Mouse (Mus musculus) layer of hippocampus, postnatal 10 days (tissue): Measurements from ENCODE around the gene Ddah1. TPM values are rescaled to one million over a fixed set of nuclear protein-coding genes. Genes with fewer than 3 reads are reported as not detected.

Experiments used
- DNase-seq, 2 experiments: peaks; one replicate each; pipeline ENCODE4 v3.0.0; 2021; ENCODE audit warnings: low spot score in 2 of 2
- total RNA-seq, 2 experiments: library from RNA; stranded (reverse); gene quantifications; 2 replicates each; pipeline ENCODE4 v1.2.3; 2021

Ddah1 gene
- total RNA-seq, 2 experiments from 2014 or later, result 83.9 to 84.1 TPM

DNA sequence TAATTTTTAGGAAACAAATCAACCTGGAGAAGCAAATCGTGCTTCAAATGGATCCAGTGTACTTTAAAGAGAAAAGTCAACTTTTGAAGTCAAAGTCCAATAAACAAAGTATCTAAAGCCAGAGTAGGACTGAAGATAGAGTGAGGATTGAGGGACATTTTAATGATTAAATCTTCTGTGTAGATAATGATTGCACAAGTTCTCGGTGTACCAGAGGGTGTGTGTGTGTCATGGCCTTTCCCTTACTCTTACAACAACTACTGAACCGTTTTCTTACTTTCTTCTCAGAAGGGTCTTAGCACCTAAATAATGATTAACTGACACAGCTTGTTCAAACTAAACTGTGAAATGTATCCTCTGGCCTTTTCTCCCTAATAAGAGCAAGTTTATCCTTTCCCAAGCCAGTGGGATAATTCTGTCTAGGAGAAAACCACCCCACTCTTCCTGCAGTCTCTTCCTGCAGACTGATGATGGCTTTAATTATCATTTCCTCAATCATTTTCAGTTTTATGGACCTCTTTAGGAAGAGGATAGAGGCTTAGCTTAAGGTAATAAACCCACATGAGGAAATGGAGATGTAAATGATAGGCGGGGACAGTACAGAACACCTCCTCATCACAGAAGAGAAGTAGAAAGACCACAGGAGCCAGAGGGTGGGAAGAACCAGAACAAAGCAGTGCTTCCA is 4.6 kb downstream of the Ddah1 start:
- no peak for DNase-seq

DNA sequence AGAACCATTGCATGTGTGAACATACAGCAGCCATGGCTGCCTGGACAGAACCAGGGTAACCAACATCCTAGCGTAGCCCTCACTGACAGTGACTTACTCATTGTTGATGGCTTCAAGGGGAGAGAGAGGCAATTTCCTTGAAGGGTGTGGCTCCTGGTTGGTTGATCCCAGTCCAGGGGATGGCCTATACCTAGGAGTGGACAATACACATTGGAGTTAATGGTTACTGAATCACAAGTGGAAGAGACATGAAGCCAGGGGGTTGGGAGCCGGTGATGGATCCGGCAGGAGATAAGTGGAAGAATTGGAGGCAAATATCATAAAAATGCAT is 5.1 kb downstream of the Ddah1 start:
- DNase-seq, result no peak

DNA sequence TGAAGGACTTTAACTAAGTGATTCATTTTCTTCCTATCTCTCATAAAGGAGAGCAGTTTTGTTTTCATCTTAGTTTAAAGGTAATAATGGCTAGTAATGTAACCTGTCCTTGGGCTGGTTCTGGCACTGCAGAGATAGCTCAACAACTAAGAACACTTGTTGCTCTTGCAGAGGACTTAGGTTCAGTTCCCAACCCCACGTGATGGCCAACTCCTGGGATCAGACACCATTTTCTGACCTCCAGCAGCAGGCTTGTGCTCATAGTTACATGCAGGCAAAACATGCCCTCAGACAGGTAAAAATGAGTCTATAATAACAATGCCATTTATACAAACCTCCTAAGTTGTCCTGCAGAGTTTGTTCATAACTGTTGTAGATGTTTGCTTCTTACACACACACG is 5.9 kb downstream of the Ddah1 start:
- DNase-seq, result no peak

GRCm38 (mm10) chr3:145768439-145768838 is 10.0 kb downstream of the Ddah1 start:
- DNase-seq, result no peak

DNA sequence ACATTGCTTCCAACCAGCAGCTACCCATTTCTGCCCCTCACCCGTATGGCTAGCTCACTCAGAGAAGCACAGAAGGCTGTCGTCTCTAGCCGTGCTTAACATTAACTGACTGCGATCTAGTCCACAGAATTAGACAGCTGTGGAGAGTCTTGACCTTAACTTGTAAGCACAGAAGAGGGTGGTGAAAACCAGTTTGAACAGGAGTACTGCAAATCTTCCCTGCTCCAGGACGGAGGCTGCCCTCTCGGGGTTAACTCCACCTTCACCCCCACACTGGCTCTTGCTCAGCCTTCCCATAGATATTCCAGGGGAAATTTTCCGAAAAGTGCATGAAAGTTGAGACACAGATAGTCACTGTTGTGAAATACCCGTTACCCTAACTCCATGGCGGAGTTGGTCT is 14.9 kb downstream of the Ddah1 start:
- DNase-seq, result no peak

DNA sequence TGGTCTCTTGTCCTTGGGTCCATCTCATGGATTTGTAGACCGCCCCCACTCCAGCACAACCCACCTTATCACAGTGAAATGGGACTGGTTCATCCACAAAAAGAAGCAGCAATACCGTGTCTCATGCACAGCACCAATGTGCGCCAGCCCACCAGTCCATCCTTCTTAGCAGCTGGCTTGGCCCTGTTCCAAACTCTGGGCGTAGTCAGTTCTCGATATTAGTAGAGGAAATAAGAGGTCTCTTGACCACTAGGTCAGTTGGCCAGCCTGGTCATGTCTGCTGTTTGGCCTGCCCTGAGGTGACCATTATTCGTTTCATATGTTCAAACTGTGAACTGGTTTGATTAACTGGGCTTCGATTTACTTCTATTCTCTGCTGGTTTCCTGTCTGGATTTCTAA is 15.9 kb downstream of the Ddah1 start:
- DNase-seq, result no peak

DNA sequence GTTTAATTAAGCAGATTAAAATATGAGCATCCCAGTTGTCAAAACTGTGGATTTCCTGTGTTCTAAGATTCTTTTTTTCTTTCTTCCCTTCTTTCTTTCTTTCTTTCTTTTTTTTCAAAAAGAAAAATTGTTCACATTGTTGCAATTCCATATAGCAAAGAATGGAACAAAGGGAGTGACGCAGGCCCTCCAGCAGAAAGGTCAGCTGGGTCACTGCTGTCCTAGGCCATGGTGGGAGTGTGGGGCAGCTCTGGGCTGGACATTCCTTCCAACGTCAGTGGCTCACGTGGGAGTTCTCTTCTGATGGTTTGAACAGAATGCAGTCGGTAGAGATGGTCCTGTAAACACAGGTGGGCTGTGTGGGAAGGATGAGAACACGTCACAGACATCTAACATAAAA is 16.8 kb downstream of the Ddah1 start:
- DNase-seq, result no peak

DNA sequence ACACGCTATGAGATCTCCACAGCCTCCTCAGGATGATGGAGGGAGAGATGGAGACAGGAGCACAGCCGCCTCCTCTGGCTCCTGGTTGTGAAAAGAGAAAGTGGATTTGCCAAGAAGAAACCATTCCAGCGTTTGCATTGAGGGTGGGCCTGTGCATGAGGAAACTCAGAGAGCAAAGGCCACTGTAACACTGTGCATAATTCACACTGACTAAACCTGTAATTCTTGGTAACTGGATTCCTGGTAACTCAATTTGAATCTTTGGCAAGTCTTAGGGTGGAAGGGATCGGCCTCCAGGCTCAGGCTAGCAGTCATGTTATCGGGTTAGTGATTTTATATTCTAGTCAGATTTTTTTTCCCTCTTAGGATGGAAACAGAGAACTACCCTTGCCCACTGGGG is 17.4 kb downstream of the Ddah1 start:
- no peak for DNase-seq

- DNase-seq, result no peak
These were observed 18.5 kb downstream of the Ddah1 start for GRCm38 (mm10) chr3:145777006-145777405.

DNA sequence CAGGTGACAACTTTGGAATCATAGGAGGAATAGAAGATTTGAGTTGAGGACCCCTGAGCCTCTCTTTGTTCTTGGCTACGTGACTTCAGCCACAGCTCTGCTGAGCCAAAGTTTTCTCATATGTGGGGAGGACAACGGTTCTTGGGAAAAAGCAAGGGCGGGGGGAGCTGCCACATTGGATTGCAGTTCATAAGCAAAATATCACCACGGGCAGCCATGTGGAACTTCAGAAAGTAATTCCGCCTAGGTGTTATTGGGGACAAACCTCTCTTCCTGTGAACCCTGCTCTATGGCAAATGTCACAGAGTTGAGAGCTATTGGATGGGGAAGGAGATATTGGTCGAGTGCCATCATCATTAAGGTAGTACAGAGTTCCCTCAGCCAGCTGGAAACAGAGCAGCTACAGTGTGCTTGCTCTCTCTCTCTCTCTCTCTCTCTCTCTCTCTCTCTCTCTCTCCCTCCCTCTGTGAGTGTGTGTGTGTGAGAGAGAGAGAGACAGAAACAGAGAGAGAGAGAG is 20.0 kb downstream of the Ddah1 start:
- DNase-seq, result no peak

DNA sequence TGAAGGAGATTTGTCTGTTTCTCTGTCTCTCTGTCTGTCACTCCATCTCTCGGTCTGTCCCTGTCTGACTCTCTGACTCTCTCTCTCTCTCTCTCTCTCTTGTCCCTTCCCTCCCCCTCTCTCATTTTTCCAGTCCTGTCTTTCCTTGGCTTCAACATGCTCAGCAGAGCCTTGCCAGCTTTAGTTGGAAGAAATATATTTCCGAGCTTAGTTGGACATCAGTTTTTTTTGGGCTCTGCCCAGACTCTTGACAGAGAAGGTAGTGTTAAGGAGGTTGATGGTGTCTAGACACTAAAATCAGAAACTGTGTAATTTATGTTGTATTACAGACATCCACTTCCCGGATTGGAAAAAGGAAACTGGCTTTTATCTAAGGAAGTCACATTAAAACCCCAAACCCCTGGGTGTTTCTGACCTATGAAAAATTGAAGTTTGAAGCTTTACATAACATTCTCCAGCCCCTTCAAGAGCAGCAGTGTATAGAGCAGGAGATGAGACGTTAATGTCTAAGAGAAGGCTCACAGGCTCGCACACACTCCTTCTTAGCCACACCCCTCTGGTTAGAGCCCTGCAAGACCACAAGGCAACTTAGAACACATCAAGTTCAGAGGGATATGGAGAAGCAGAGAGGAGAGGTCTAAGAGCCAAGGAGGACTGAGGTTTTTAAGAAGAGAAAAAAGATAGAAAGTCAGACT is 21.0 kb downstream of the Ddah1 start:
- no peak for DNase-seq

GRCm38 (mm10) chr3:145780784-145781442 is 22.4 kb downstream of the Ddah1 start:
- no peak for DNase-seq

DNA sequence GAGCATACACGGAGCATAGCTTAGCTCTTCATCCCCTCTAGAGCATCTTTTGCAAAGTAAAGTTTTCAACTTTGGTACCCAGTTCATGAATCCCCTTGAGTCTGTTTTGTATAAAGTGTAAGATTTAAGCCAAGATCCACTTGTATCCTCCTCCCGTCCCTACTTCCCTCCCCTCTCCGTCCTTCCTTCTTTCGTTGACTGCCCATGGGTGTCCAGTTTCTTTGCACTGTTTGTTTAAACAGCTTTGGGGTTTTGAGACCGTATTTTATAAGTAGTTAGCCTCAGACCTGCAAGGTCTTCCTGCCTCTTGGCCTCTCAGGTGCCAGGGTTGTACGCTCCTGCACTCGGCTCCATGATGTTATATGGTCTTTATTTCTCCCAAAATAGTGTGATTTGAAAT is 26.8 kb downstream of the Ddah1 start:
- no peak for DNase-seq

DNA sequence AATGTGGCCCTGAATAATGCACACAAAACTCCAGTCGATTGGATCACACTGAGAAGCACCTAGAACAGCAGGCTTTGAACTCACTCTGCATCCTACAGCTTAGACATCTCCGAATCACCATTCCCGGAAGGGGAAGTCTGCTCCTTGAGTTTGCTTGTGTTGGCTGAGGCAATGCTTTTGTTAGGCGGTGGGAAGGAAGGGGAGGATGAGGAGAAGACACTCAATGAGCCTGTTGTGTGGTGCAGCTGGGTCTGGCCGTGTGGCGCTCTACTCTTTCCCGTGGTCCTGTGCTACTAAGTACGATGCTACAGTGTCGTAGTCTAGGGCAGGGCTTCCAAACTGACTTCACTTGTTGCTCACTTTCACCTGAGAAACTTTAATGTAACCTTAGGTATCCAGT is 28.8 kb downstream of the Ddah1 start:
- no peak for DNase-seq

DNA sequence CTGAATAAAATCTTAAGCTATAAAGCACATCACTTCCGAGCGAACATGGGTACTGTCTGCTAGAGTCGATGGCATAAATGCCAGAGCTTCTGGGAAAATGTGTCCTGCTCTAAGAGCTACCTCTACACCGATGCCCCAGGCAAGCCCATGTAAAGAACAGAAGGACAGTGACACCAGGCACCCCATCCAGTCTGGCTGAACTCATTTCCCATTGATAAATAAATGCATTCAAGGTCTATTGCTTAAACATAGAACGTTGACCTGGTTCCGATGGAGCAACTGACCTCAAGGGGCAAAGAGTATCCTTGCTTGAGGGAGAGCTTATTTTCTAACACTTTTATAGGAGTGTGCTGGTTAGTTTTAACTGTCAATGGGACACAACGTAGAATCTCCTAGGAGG is 30.6 kb downstream of the Ddah1 start:
- no peak for DNase-seq

- DNase-seq, result no peak
These were observed 31.8 kb downstream of the Ddah1 start for GRCm38 (mm10) chr3:145790233-145790632.

DNA sequence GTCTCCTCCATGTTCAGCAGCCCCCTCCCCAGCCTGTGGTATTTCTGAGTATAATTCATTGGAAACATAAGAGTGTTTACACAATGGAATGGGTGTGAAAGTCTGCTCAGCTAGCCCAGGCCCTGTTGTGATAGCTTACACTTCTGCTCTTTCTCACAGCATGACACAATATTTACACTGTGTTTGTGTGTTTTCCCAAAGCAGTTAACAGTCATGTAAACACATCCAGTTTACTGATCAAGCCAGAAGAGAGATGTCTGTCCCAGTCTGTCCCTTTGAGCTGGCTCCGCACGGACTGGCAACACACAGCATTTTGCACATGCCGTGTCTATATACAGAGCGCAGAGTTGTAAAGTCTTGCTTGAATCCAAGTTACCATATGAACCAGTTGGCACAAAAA is 32.2 kb downstream of the Ddah1 start:
- DNase-seq, result no peak

DNA sequence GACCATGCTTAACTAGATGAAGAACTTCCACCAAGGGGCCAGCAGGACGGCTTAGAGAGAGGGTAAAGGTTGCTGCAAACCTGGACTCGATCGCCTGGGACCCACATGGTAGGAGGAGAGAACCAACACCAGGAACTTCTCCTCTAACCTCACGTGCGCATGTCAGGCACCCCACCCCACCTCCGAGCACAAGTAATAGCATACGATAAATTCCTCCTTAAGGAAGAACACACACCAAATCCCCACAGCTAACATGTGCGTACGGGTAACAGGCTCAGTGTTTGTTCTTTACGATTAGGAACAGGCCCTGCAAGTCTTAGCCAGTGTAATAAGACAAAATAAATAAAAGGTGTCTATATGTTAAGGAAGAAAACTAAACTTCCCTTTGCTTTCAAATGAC is 35.9 kb downstream of the Ddah1 start:
- no peak for DNase-seq

- DNase-seq, result no peak
These were observed 37.4 kb downstream of the Ddah1 start for GRCm38 (mm10) chr3:145795896-145796295.

GRCm38 (mm10) chr3:145798042-145798441 is 39.6 kb downstream of the Ddah1 start:
- DNase-seq, result no peak

DNA sequence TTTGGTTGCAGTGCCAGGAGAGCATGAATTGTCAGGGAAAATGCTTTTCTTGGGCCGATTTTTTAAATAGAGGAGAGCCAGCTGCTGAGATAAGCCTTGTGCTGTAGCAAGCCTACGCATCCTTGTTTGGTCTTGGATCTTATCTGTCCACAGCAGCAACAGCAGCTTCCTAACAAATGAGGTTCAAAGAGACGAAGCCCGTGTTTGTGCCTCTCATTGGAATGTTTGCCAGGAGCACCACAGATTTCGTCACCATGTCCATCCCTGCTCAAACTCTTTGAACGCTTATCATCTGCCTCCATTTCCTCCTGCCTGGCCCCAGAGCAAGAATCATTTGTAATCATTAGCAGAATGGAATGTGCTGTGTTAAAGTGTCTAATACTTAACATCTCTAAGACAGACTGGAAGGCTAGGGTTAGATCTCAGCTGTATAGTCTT is 40.3 kb downstream of the Ddah1 start:
- no peak for DNase-seq

DNA sequence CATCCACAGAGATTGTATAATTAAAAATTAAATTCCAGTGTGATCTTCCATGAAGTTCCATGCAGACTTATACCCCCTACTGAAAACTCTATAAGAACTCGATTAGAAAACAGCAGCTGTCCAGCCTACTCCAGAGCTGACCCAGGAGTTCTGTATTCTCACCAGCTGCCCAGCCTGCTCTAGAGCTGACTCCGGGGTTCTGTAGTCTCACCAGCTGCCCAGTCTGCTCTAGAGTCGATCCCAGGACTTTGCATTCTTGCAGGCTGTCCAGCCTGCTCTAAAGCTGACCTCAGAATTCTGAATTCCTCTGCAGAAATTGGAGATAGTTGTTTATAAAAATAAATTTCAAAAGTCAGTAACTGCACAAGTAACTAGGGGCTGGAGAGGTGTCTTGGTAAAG is 40.9 kb downstream of the Ddah1 start:
- no peak for DNase-seq

DNA sequence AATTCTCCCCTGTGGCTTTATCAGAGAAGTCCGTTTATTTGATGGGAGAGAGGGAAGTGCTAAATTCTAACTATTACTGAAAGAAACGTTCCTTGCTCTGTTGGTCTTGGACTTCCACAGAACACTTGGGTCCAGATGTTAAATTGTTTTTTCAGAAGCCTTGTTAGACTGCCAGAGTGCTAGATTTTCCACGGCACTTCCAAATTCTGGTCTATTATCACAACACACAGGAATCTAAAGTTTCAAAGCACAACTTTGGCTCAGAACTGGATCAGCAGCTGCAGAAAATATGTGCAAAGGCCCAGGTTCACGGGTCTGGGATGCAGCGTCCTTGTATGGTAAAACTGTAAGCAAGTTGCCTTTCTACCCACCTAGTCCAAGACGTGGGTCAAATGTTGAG is 43.6 kb downstream of the Ddah1 start:
- DNase-seq, result no peak
